Mouse (Mus musculus) adipose tissue, adult 10 weeks (tissue): Measurements from ENCODE around the gene Stard3. TPM values are rescaled to one million over a fixed set of nuclear protein-coding genes. Genes with fewer than 3 reads are reported as not detected.

ENCODE experiments used
- polyA plus RNA-seq: library from polyadenylated mRNA; stranded (reverse); fragments of 350-450 nt; fragmentation: Illumina TruSeq; extraction: RNeasy Lipid Tissue Mini Kit (QIAGEN cat#74804); gene quantifications from one replicate; pipeline ENCODE4 v1.2.3, GENCODE M21; 2014; ENCODE audit warnings: low read depth, low replicate concordance

The Stard3 gene
- 35.1 TPM for polyA plus RNA-seq

DNA sequence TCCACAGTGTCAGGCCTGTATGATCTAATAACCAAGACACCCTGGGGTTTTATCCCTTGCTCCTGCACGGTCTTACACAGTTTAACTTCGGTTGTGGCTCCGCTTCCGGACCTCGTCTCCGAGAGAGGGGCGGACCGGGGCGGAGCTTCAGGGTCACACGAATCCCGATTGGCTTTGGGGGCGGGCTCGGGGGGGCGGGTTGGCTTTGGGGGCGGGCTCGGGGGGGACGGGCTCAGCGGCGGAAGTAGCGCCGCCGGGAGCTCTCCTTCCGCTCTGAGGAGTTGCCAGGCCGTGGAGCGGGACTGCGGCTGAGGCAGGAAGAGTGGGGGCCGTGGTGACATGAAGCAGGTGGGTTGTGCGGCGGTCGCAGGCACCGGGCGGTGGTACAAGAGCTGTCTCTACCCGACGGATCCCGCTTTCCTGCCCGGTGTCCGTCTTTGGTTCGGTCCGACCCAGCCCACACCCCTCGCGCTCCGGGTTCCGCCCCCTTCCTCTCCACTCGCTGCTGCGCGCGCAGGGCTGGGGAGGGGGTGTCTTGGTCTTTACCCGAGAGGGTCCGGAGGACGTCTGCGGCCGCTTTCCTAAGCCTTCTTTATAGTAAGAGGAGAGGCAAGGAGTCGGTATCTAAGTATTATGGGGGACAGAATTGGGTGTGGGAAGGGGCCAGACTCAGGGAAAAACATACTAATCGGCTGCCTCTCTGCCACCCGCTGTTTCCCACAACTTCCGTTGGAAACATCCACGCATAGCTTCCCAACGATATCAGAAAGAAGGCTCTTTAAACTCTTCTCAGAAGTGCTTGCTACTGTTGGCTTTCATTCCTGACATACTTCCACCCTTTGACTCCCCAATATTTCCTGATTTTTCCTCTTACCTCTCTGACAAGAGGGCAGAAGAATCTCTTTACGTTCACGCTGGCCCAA is at the start of gene Stard3:
TSS of gene Stard3 (plus strand) at position 208 of the 923 bp plus-strand sequence.

DNA sequence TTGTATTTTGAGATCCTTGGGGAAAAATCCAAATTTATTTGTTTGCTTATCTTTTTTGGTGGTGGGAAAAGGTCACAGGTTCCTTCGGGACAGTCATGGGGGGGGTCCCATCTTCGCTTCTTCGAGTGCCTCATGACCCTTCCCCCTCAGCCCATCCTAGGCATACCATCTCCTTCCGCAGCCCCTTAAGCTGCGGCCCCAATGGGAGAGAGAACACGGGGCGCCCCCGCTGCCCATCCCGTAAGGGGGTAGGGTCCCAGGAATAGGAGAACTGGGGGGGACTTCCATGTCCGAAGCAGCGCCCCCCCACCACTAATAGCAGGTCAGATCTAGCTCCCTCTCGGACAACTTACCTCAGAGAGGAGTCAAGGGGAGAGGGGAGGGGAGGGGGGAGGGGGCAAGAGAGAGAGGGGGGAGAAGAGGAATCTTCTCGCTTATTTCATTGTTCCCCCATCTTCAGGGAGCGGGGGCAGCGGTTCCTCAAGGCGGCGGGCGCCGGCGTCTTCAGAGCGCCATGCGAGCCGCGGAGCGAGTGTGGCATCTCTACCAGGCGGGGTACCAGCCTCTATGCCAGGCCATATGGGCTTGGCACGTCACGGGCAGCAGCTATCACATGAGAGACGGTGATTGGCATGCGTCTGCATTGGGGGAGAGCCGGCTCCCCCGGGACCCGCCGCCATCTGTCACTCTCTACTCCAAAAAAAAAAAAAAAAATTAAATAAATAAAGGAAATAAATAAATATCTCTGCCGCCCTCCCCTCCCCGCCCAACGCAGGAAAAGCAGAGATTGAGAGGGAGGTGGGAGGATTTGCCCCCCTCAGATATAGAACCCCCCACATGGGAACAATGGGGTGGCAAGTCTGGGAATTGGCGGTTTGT is 28.8 kb upstream of the Stard3 start, which contains the start of gene Neurod2:
TSS of gene Neurod2 (minus strand) at position 568 of the 879 bp plus-strand sequence.

DNA sequence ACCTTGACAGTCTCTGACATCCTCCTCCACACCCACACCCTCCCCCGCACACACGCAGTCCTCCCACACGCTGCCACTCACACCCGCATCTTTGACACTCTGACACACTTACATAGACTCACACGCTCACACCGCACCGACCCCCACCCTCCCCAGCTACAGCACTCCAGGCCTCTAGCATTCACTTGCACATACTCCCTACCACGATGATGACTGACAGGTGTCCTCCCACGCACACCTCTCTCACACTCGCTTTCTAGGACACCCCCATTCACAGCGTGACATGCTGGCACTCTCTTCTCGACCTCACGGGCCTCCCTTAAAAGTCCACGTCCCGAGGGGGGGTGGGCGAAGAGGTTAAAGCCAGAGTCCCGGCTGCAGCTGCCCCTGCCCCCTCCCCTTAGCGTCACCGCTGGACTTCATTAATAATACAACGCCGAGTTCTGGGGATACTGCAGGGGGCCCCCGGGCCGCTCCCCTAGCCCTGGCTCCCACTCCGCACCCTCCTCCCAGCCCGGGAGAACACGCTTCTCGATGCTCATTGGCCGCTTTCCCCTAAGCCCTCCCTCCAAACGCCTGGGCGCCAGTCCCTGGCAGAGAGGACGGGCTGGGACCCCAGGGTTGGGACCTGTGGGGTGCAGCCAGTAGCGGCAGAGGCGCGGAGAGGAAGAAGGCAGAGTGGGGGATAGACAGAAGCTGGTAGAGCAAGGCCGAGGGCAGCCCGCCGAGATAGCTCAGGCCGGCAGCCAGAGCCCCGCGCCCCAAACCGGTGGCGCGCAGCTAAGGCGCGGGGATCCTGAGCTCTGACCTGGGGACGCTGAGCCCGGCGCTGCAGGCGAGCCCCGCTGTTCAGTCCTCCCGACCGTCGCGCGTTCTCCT is 9.8 kb upstream of the Stard3 start, which contains the start of gene Ppp1r1b:
TSS of gene Ppp1r1b (plus strand) at position 322 of the 879 bp plus-strand sequence.

DNA sequence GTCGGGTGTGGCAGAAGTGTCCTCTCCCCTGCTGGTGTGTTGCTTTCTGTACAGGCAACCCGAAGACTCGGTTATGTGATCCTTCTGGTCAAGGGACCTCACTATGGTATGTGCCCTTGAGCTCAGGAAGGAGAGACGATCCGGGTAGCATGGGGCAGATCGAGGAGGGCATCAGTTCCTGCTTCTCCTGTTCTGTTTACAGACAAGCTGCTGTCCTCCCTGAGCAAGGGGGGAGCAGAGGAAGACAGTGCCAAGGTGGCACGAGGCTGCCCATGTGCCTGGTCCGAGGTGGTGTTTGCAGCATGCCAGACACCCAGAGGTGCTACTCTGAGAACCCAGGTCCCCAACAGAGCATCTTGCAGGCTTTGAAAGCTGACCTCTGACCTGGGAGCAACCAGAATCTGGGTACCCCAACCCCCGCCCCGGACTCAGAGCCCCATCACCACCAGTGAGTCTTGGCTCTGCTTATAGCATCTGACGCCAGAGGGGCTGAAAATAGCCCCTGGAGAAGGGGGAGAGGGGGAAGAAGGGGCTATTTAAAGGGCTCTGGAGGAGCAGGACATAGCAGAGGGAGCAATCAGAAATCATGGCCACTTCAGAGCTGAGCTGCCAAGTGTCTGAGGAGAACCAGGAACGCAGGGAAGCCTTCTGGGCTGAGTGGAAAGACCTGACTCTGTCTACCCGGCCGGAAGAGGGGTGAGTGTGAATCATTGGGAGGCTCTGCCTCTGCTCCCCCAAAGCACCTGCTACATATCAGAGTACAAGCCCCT is 25.3 kb downstream of the Stard3 start, which contains the start of gene Tcap:
TSS of gene Tcap (plus strand) at position 551 of the 770 bp plus-strand sequence.

DNA sequence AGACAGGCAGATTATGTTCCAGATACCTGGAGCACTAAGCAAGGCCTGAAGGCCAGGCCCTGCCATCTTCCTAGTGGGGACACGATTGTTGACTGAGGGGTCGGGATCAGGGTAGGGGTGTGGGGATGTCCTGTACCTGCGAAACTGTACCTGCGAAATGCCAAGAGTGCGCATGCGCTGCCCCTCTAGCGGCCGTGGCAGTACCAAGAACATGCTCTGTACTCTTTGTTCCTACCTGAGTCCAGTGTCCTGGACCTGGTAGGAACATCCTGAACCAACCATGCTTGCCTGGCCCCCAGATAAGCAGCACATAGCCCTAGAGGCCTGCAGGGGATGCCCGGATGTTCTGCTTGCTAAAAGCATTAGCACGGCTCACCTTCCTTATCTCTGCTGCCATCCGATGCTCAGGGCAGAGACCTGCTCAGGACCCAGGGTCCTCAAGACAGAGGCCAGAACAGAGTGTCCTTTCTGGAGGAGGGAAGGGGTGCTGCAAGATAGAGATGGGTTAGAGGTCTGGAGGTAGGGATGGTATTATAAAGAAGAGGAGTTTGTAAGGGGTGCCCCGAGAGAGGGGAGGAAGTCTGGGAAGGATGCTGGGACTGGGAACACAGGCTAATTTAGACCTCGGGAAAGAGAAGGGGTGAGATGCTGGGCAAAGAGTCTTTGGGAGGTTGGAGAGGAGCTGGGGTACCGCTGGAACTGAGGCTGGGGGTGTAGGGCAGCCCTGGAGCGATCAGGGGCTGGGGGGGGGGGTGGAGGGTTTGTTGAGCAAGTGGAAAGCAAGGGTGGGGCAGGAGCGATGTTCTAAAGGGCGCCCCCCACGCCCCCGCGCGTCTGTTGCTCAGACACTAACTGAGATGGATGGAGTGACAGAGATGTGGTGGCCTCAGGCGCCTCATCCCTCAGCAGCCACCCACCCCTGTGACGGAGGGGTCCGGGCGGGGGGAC is 27.7 kb downstream of the Stard3 start, which contains the start of gene Pnmt:
TSS of gene Pnmt (plus strand) at position 813 of the 948 bp plus-strand sequence.

DNA sequence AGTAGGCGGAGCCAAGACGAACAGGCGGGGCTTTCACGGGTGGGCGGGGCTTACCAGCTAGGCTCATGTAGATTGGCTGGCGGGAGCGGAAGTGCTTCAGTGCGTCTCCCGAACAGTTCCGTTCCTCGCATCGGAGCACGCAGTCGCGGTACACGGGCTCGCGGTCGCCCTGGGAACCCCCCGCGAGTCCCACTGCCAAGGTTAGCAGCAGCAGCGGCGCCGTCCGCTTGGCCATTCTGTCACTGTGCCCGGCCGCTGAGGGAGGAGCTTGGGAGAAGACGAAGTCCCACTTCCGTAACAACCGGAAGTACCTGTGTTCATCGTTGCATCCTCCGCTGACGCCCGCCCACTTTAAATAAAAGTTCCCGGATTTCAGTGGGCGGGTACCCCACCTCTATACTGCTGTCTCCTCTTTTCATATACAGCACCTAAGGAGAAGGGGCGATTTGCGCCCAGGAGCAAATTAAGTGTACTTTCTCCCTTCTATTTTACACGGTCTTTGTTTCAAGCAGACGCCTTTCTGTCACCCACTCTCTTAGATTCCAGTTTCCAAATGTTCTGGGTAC is 42.1 kb downstream of the Stard3 start, which contains the start of gene Pgap3:
TSS of gene Pgap3 (minus strand) at position 330 of the 566 bp plus-strand sequence.

DNA sequence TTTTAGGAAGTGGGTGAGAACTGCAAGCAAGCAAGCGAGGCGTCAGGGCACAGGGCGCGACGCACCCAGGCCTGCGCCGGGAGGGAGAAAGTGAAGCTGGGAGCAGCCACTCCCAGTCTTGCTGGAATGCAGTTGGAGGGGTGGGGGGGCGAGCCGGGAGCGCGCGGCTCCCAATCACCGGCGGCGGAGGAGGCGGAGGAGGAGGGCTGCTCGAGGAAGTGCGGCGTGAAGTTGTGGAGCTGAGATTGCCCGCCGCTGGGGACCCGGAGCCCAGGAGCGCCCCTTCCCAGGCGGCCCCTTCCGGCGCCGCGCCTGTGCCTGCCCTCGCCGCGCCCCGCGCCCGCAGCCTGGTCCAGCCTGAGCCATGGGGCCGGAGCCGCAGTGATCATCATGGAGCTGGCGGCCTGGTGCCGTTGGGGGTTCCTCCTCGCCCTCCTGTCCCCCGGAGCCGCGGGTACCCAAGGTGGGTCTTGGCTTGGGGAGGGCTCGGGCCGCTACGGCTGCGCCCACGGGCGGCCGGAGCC is 54.2 kb downstream of the Stard3 start, which contains the start of gene Erbb2:
TSS of gene Erbb2 (plus strand) at position 198 of the 524 bp plus-strand sequence.

Other genes with a start within 250 kb of the Stard3 start
- gene Fbxl20, start 208.0 kb upstream of the Stard3 start, polyA plus RNA-seq: 23.9 TPM
- gene Med1, start 165.1 kb upstream of the Stard3 start, polyA plus RNA-seq: 14.9 TPM
- 16.7 TPM for gene Cdk12, start 155.3 kb upstream of the Stard3 start, polyA plus RNA-seq
- not detected for gene Neurod2, start 28.7 kb upstream of the Stard3 start, polyA plus RNA-seq
- 20.1 TPM for gene Ppp1r1b, start 10.0 kb upstream of the Stard3 start, polyA plus RNA-seq
- gene Tcap, start 25.4 kb downstream of the Stard3 start, polyA plus RNA-seq: 0.69 TPM
- gene Pnmt, start 28.1 kb downstream of the Stard3 start, polyA plus RNA-seq: 10.5 TPM
- 12.5 TPM for gene Pgap3, start 42.1 kb downstream of the Stard3 start, polyA plus RNA-seq
- gene Erbb2, start 54.1 kb downstream of the Stard3 start, polyA plus RNA-seq: 22.0 TPM
- gene Mien1, start 80.6 kb downstream of the Stard3 start, polyA plus RNA-seq: 279 TPM
- 34.5 TPM for gene Grb7, start 88.0 kb downstream of the Stard3 start, polyA plus RNA-seq
- gene Ikzf3, start 187.7 kb downstream of the Stard3 start, polyA plus RNA-seq: 1.2 TPM
- 6.9 TPM for gene Zpbp2, start 192.7 kb downstream of the Stard3 start, polyA plus RNA-seq
- 125 TPM for gene Ormdl3, start 229.0 kb downstream of the Stard3 start, polyA plus RNA-seq
- not detected for gene Lrrc3c, start 239.9 kb downstream of the Stard3 start, polyA plus RNA-seq